Mouse (Mus musculus): Measurements from ENCODE around the gene Pigv. TPM values are rescaled to one million over a fixed set of nuclear protein-coding genes. Genes with fewer than 3 reads are reported as not detected.

Pigv gene
- 10 to 100 TPM in 1 of 2 experiments, 1 to 10 TPM in 1; 8.8 to 10.1 TPM for total RNA-seq (2021)

- DNase-seq (ENCODE audit: extremely low spot score in 1 of 2, low spot score in 2 of 2): peak; percentile 90 to 97
- intact Hi-C loops (cut with DNase I): loop anchor here (1.0 to 5.0 kb wide), 3 partner anchors 81 to 157 kb away; no protein-coding TSS in a partner anchor
Measured at GRCm38 (mm10) chr4:133671881-133672844, at the start of gene Pigv. Gene Pigv (minus strand): TSS chr4:133672647.

GRCm38 (mm10) chr4:133719791-133720190 lies 47.3 kb upstream of the Pigv start:
- DNase-seq (ENCODE audit: extremely low spot score in 1 of 2, low spot score in 2 of 2): no peak
- intact Hi-C loops (cut with DNase I): no loop called here

GRCm38 (mm10) chr4:133712755-133713154 lies 40.3 kb upstream of the Pigv start:
- intact Hi-C loops (cut with DNase I): no loop called here
- DNase-seq (ENCODE audit: extremely low spot score in 1 of 2, low spot score in 2 of 2): no peak

GRCm38 (mm10) chr4:133711307-133712076 lies 39.0 kb upstream of the Pigv start:
- intact Hi-C loops (cut with DNase I): no loop called here
- no peak for DNase-seq (ENCODE audit: extremely low spot score in 1 of 2, low spot score in 2 of 2)

- intact Hi-C loops (cut with DNase I): no loop called here
- no peak for DNase-seq (ENCODE audit: extremely low spot score in 1 of 2, low spot score in 2 of 2)
Measured at GRCm38 (mm10) chr4:133709395-133709794, 36.9 kb upstream of the Pigv start.

- intact Hi-C loops (cut with DNase I): no loop called here
- no peak for DNase-seq (ENCODE audit: extremely low spot score in 1 of 2, low spot score in 2 of 2)
Measured at GRCm38 (mm10) chr4:133707464-133707863, 35.0 kb upstream of the Pigv start.

- DNase-seq (ENCODE audit: extremely low spot score in 1 of 2, low spot score in 2 of 2): peak; percentile 50 to 83
- intact Hi-C loops (cut with DNase I): no loop called here
Measured at GRCm38 (mm10) chr4:133706956-133707355, 34.5 kb upstream of the Pigv start.

GRCm38 (mm10) chr4:133705062-133705461 lies 32.6 kb upstream of the Pigv start:
- intact Hi-C loops (cut with DNase I): no loop called here

GRCm38 (mm10) chr4:133700905-133701368 lies 28.5 kb upstream of the Pigv start:
- intact Hi-C loops (cut with DNase I): no loop called here
- peak; percentile 59 to 74 for DNase-seq (ENCODE audit: extremely low spot score in 1 of 2, low spot score in 2 of 2)

More at GRCm38 (mm10) chr4:133705062-133705461, 32.6 kb upstream of the Pigv start:
- DNase-seq (ENCODE audit: extremely low spot score in 1 of 2, low spot score in 2 of 2): no peak

GRCm38 (mm10) chr4:133695363-133695762 lies 22.9 kb upstream of the Pigv start:
- DNase-seq (ENCODE audit: extremely low spot score in 1 of 2, low spot score in 2 of 2): no peak
- intact Hi-C loops (cut with DNase I): no loop called here

- intact Hi-C loops (cut with DNase I): no loop called here
- DNase-seq (ENCODE audit: extremely low spot score in 1 of 2, low spot score in 2 of 2): no peak
Measured at GRCm38 (mm10) chr4:133690252-133690651, 17.8 kb upstream of the Pigv start.

- DNase-seq (ENCODE audit: extremely low spot score in 1 of 2, low spot score in 2 of 2): no peak
Measured at GRCm38 (mm10) chr4:133688417-133689067, 16.1 kb upstream of the Pigv start.

GRCm38 (mm10) chr4:133687126-133687525 lies 14.7 kb upstream of the Pigv start:
- intact Hi-C loops (cut with DNase I): loop anchor here (5.0 kb wide), 1 partner anchor 65 kb away; no protein-coding TSS in a partner anchor
- DNase-seq (ENCODE audit: extremely low spot score in 1 of 2, low spot score in 2 of 2): no peak

More at GRCm38 (mm10) chr4:133688417-133689067, 16.1 kb upstream of the Pigv start:
- intact Hi-C loops (cut with DNase I): loop anchor here (5.0 kb wide), 1 partner anchor 64 kb away; no protein-coding TSS in a partner anchor

GRCm38 (mm10) chr4:133686512-133686911 lies 14.1 kb upstream of the Pigv start:
- DNase-seq (ENCODE audit: extremely low spot score in 1 of 2, low spot score in 2 of 2): no peak
- intact Hi-C loops (cut with DNase I): loop anchor here (5.0 kb wide), 1 partner anchor 66 kb away; no protein-coding TSS in a partner anchor

- intact Hi-C loops (cut with DNase I): no loop called here
- DNase-seq (ENCODE audit: extremely low spot score in 1 of 2, low spot score in 2 of 2): no peak
Measured at GRCm38 (mm10) chr4:133680206-133680786, 7.8 kb upstream of the Pigv start.

- DNase-seq (ENCODE audit: extremely low spot score in 1 of 2, low spot score in 2 of 2): no peak
- intact Hi-C loops (cut with DNase I): no loop called here
Measured at GRCm38 (mm10) chr4:133679629-133680028, 7.2 kb upstream of the Pigv start.

GRCm38 (mm10) chr4:133677266-133677665 lies 4.8 kb upstream of the Pigv start:
- no peak for DNase-seq (ENCODE audit: extremely low spot score in 1 of 2, low spot score in 2 of 2)
- intact Hi-C loops (cut with DNase I): no loop called here

GRCm38 (mm10) chr4:133676189-133676588 lies 3.7 kb upstream of the Pigv start:
- DNase-seq (ENCODE audit: extremely low spot score in 1 of 2, low spot score in 2 of 2): no peak
- intact Hi-C loops (cut with DNase I): no loop called here

Data from left cerebral cortex, postnatal 10 days (tissue).